Mouse (Mus musculus) small intestine, adult 10 weeks (tissue): ENCODE data around the gene Mfsd2a. TPM values are rescaled to one million over a fixed set of nuclear protein-coding genes. Genes with fewer than 3 reads are reported as not detected.

Experiments
- polyA plus RNA-seq: library from polyadenylated mRNA; stranded (reverse); fragments of 350-450 nt; fragmentation: Illumina TruSeq; extraction: RNeasy Lipid Tissue Mini Kit (QIAGEN cat#74804); gene quantifications from one replicate; pipeline ENCODE4 v1.2.3, GENCODE M21; 2014; ENCODE audit warnings: low replicate concordance

Gene Mfsd2a
- 1.7 TPM for polyA plus RNA-seq

DNA sequence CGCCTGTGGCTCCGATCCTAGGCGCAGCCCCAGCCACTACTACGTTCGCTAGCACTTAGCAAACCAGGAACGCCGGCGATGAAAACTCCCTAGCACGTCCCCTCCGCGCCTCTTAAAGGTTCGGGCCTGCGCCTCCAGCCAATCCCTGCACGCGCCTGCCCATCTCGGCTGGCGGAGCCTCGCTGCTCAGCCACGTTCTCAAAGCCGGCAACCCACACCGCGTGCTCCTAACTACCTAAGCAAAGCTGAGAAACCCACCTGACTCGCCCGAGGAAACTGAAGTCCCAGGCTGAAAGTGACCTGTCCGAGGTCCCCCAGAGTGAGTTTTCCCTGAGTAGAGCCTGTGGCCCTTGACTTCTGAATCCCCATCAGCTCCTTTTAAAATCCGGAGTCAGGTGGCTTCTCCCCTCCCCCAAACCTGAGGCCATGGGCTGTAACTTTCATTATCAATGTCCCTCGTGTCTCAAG lies at the start of gene Mfsd2a:
Mfsd2a (minus strand) TSS at position 89 of the 468 bp plus-strand sequence.

DNA sequence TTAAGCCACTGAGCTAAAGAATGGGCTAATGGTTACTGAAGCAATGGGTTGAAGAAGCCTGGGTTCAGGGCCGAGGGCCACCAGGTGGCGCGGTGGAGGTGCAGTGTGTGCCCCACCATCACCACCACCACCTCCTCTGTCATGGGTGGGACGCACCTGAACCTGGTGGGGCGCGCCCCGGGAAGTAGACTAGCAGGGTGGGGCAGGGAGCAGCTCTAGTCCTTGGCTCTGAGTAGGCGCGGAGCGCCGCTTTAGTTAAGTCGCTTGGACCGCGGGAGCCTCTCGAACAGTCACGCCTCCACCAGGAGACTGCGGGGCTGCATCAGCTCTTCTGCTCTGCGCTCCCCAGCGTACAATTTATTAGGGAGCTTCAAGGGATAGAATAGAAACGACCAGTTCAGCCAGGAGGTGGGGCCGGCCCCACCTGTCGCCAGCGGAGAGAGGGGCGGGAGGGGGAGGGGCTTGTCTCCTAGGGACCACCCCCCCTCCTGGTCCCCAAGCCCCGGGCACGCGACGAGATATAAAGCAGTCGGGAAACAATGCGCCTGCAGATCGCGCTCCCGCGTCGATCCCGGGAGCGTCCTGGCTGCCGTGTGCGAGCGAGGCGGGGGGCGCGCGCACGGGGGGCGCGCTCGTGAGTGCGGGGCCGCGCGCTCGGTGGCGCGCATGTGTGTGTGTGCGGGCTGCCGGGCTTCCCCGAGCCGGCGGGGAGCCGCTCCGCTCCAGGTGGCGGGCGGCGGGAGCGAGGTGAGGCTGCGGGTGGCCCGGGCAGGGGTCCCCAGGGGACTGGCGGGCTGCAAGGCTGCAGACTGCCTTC lies 34.6 kb upstream of the Mfsd2a start, which contains the start of gene Mycl:
Mycl (plus strand) TSS at position 249 of the 817 bp plus-strand sequence.

Other genes with a start within 250 kb of the Mfsd2a start
- 144 TPM for gene Ppt1, start 124.9 kb downstream of the Mfsd2a start, polyA plus RNA-seq
- 78.7 TPM for gene Cap1, start 75.1 kb downstream of the Mfsd2a start, polyA plus RNA-seq
- 2.2 TPM for gene Mycl, start 34.5 kb upstream of the Mfsd2a start, polyA plus RNA-seq
- gene Trit1, start 55.4 kb upstream of the Mfsd2a start, polyA plus RNA-seq = 10.4 TPM
- 1.4 TPM for gene Bmp8b, start 144.0 kb upstream of the Mfsd2a start, polyA plus RNA-seq
- not detected for gene Oxct2b, start 155.1 kb upstream of the Mfsd2a start, polyA plus RNA-seq
- 6.7 TPM for gene Ppie, start 178.8 kb upstream of the Mfsd2a start, polyA plus RNA-seq
- gene Hpcal4, start 222.0 kb upstream of the Mfsd2a start, polyA plus RNA-seq = 0.41 TPM
- not detected for gene Nt5c1a, start 240.3 kb upstream of the Mfsd2a start, polyA plus RNA-seq